Mouse (Mus musculus) olfactory bulb, adult 2 months (tissue): ENCODE data around the gene Krtap31-2.

Source experiments
- CTCF ChIP-seq: fragments of 200-500 bp; IDR thresholded peaks from 2 replicates; pipeline ENCODE4 v1.5.1; 2012; ENCODE audit warnings: low read depth, mild to moderate bottlenecking, low read length, moderate library complexity; ENCODE audit not compliant: insufficient read depth
- POLR2A ChIP-seq: fragments of 200-500 bp; IDR thresholded peaks from 2 replicates; pipeline ENCODE4 v1.6.1; 2012; ENCODE audit warnings: mild to moderate bottlenecking, low read depth, low read length, moderate library complexity; ENCODE audit not compliant: insufficient read depth

DNA sequence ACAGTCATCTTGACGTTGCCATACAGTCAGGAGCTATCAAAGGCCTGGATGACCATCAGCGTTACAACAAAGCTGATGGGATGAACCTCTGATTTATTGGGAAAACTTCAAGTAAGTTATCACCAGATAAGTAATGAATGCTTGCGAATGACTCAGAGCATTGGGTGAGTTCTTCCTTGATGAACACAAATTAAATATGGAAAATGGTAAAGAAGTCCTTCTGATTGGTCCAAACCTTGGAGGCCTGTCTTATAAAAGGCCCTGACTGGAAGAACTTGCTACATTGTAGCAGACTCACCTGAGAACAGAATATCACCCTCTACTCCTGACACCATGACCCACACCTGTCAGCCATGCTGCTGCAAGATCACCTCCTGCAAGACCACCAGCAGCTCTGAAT is 21.6 kb upstream of the Krtap31-2 start, which contains the start of gene Gm11565:
- TF ChIP-seq CTCF: no peak
- TF ChIP-seq POLR2A: no peak
